Mouse (Mus musculus) liver, postnatal 0 days (tissue): ENCODE data around the gene Klhdc7a.

Experiments
- CTCF ChIP-seq: sonication (generic); IDR thresholded peaks from 2 replicates; pipeline ENCODE4 v1.5.1; 2016; ENCODE audit warnings: antibody characterized with exemption, low read depth
- EP300 ChIP-seq: IDR thresholded peaks from 2 replicates; pipeline ENCODE4 v1.6.1; 2016; ENCODE audit warnings: antibody characterized with exemption, low read depth, mild to moderate bottlenecking

GRCm38 (mm10) chr4:139967922-139968321 lies at the start of gene Klhdc7a:
- no peak for TF ChIP-seq CTCF
- no peak; the same call in 1 of the 2 replicates for TF ChIP-seq EP300
